Mouse (Mus musculus): ENCODE data around the gene Tesc. TPM values are rescaled to one million over a fixed set of nuclear protein-coding genes. Genes with fewer than 3 reads are reported as not detected.

Gene Tesc
- polyA plus RNA-seq, 1 experiment from 2014 or later = 10.0 TPM

GRCm38 (mm10) chr5:118023053-118023452 lies 4.5 kb upstream of the Tesc start:
- Histone ChIP-seq H3K36me3 (no peaks in the 10 kb centered on the region), H3K4me1 (peaks cover 34% of the 10 kb centered on the region)
- 56% methylated on average over 3 of the region's 3 CpGs for WGBS

GRCm38 (mm10) chr5:118025880-118026279 lies 1.7 kb upstream of the Tesc start:
- H3K27ac ChIP-seq = peak overlapping the region; percentile 47
- H3K4me3 ChIP-seq = peak overlapping the region; percentile 79
- 6% methylated on average over 12 of the region's 12 CpGs for WGBS
- H3K27me3 ChIP-seq (ENCODE audit: insufficient read depth, poor library complexity, severe bottlenecking) = peaks cover 58% of the 10 kb centered on the region
- no peaks in the 10 kb centered on the region for H3K36me3 ChIP-seq
- no peaks in the 10 kb centered on the region for H3K9me3 ChIP-seq
- DNase-seq (ENCODE audit: low spot score) = no peak
- H3K4me1 ChIP-seq = peaks cover 54% of the 10 kb centered on the region

More at GRCm38 (mm10) chr5:118023053-118023452, 4.5 kb upstream of the Tesc start:
- Histone ChIP-seq H3K27ac (no peak overlapping the region), H3K9me3 (no peaks in the 10 kb centered on the region), H3K4me3 (no peak overlapping the region), H3K27me3 (ENCODE audit: insufficient read depth, poor library complexity, severe bottlenecking) (peaks cover 39% of the 10 kb centered on the region)
- DNase-seq (ENCODE audit: low spot score) = no peak

GRCm38 (mm10) chr5:118026343-118026742 lies 1.2 kb upstream of the Tesc start:
- no peak for DNase-seq (ENCODE audit: low spot score)
- Histone ChIP-seq H3K36me3 (no peaks in the 10 kb centered on the region), H3K9me3 (no peaks in the 10 kb centered on the region), H3K4me3 (peak overlapping the region; percentile 79), H3K27ac (peak overlapping the region; percentile 47), H3K4me1 (peaks cover 58% of the 10 kb centered on the region), H3K27me3 (ENCODE audit: insufficient read depth, poor library complexity, severe bottlenecking) (peaks cover 62% of the 10 kb centered on the region)
- WGBS = 1% methylated on average over 13 of the region's 13 CpGs

GRCm38 (mm10) chr5:118027101-118027697 lies 344 bp upstream of the Tesc start:
- peak overlapping the region; percentile 79 for H3K4me3 ChIP-seq
- H3K27ac ChIP-seq = peak overlapping the region; percentile 79
- no peaks in the 10 kb centered on the region for H3K36me3 ChIP-seq
- DNase-seq (ENCODE audit: low spot score) = no peak
- under 1% methylated on average over 39 of the region's 39 CpGs for WGBS
- no peaks in the 10 kb centered on the region for H3K9me3 ChIP-seq
- peaks cover 64% of the 10 kb centered on the region for H3K27me3 ChIP-seq (ENCODE audit: insufficient read depth, poor library complexity, severe bottlenecking)
- peaks cover 62% of the 10 kb centered on the region for H3K4me1 ChIP-seq

- Histone ChIP-seq H3K36me3 (no peaks in the 10 kb centered on the region), H3K27me3 (ENCODE audit: insufficient read depth, poor library complexity, severe bottlenecking) (peaks cover 64% of the 10 kb centered on the region), H3K4me3 (peak overlapping the region; percentile 79), H3K27ac (peak overlapping the region; percentile 79), H3K9me3 (no peaks in the 10 kb centered on the region), H3K4me1 (peaks cover 62% of the 10 kb centered on the region)
- no peak for DNase-seq (ENCODE audit: low spot score)
- 2% methylated on average over 79 of the region's 79 CpGs for WGBS
Observed at GRCm38 (mm10) chr5:118028191-118029034, 870 bp downstream of the Tesc start.

- Histone ChIP-seq H3K27ac (peak overlapping the region; percentile 79), H3K27me3 (ENCODE audit: insufficient read depth, poor library complexity, severe bottlenecking) (peaks cover 64% of the 10 kb centered on the region), H3K36me3 (no peaks in the 10 kb centered on the region), H3K9me3 (no peaks in the 10 kb centered on the region), H3K4me1 (peaks cover 68% of the 10 kb centered on the region), H3K4me3 (peak overlapping the region; percentile 79)
- no peak for DNase-seq (ENCODE audit: low spot score)
- 4% methylated on average over 12 of the region's 12 CpGs for WGBS
Observed at GRCm38 (mm10) chr5:118029035-118029408, 1.5 kb downstream of the Tesc start.

- Histone ChIP-seq H3K9me3 (no peaks in the 10 kb centered on the region), H3K36me3 (no peaks in the 10 kb centered on the region), H3K4me3 (peak overlapping the region; percentile 79), H3K27me3 (ENCODE audit: insufficient read depth, poor library complexity, severe bottlenecking) (peaks cover 64% of the 10 kb centered on the region), H3K4me1 (peaks cover 72% of the 10 kb centered on the region), H3K27ac (no peak overlapping the region)
- 3% methylated on average over 10 of the region's 10 CpGs for WGBS
- no peak for DNase-seq (ENCODE audit: low spot score)
Observed at GRCm38 (mm10) chr5:118029420-118029819, 1.9 kb downstream of the Tesc start.

GRCm38 (mm10) chr5:118030022-118030675 lies 2.6 kb downstream of the Tesc start:
- H3K4me1 ChIP-seq = peaks cover 72% of the 10 kb centered on the region
- H3K36me3 ChIP-seq = no peaks in the 10 kb centered on the region
- no peak overlapping the region; the same call in 1 of the 2 replicates for H3K4me3 ChIP-seq
- no peaks in the 10 kb centered on the region for H3K9me3 ChIP-seq
- DNase-seq (ENCODE audit: low spot score) = no peak
- H3K27me3 ChIP-seq (ENCODE audit: insufficient read depth, poor library complexity, severe bottlenecking) = peaks cover 64% of the 10 kb centered on the region
- no peak overlapping the region for H3K27ac ChIP-seq
- 84% methylated on average over 9 of the region's 9 CpGs for WGBS

GRCm38 (mm10) chr5:118031059-118031458 lies 3.5 kb downstream of the Tesc start:
- DNase-seq (ENCODE audit: low spot score) = no peak
- Histone ChIP-seq H3K27me3 (ENCODE audit: insufficient read depth, poor library complexity, severe bottlenecking) (peaks cover 55% of the 10 kb centered on the region), H3K9me3 (no peaks in the 10 kb centered on the region), H3K36me3 (no peaks in the 10 kb centered on the region), H3K4me1 (peaks cover 69% of the 10 kb centered on the region), H3K27ac (peak overlapping the region; percentile 47; the same call in 1 of the 2 replicates), H3K4me3 (no peak overlapping the region)
- WGBS = 19% methylated on average over 5 of the region's 5 CpGs

- peak overlapping the region; percentile 47; the same call in 1 of the 2 replicates for H3K27ac ChIP-seq
Observed at GRCm38 (mm10) chr5:118031508-118031907, 4.0 kb downstream of the Tesc start.

GRCm38 (mm10) chr5:118033328-118033727 lies 5.8 kb downstream of the Tesc start:
- H3K27me3 ChIP-seq (ENCODE audit: insufficient read depth, poor library complexity, severe bottlenecking) = peaks cover 37% of the 10 kb centered on the region
- H3K4me3 ChIP-seq = no peak overlapping the region
- no peaks in the 10 kb centered on the region for H3K36me3 ChIP-seq
- H3K4me1 ChIP-seq = peaks cover 61% of the 10 kb centered on the region
- no peak for DNase-seq (ENCODE audit: low spot score)
- 19% methylated on average over 4 of the region's 4 CpGs for WGBS
- no peaks in the 10 kb centered on the region for H3K9me3 ChIP-seq
- peak overlapping the region; percentile 65 for H3K27ac ChIP-seq

More at GRCm38 (mm10) chr5:118031508-118031907, 4.0 kb downstream of the Tesc start:
- no peaks in the 10 kb centered on the region for H3K36me3 ChIP-seq
- no peak for DNase-seq (ENCODE audit: low spot score)
- peaks cover 51% of the 10 kb centered on the region for H3K27me3 ChIP-seq (ENCODE audit: insufficient read depth, poor library complexity, severe bottlenecking)
- no peak overlapping the region for H3K4me3 ChIP-seq
- H3K4me1 ChIP-seq = peaks cover 64% of the 10 kb centered on the region
- no peaks in the 10 kb centered on the region for H3K9me3 ChIP-seq
- WGBS = 52% methylated on average over 4 of the region's 4 CpGs

GRCm38 (mm10) chr5:118033740-118034139 lies 6.2 kb downstream of the Tesc start:
- DNase-seq (ENCODE audit: low spot score) = no peak
- Histone ChIP-seq H3K4me1 (peaks cover 57% of the 10 kb centered on the region), H3K9me3 (no peaks in the 10 kb centered on the region), H3K4me3 (no peak overlapping the region), H3K27ac (peak overlapping the region; percentile 65), H3K27me3 (ENCODE audit: insufficient read depth, poor library complexity, severe bottlenecking) (peaks cover 33% of the 10 kb centered on the region), H3K36me3 (no peaks in the 10 kb centered on the region)
- whole genome bisulfite sequencing = 53% methylated on average over 6 of the region's 6 CpGs

GRCm38 (mm10) chr5:118034632-118035031 lies 7.1 kb downstream of the Tesc start:
- no peak overlapping the region for H3K4me3 ChIP-seq
- no peak for DNase-seq (ENCODE audit: low spot score)
- peaks cover 31% of the 10 kb centered on the region for H3K27me3 ChIP-seq (ENCODE audit: insufficient read depth, poor library complexity, severe bottlenecking)
- H3K27ac ChIP-seq = no peak overlapping the region
- no peaks in the 10 kb centered on the region for H3K9me3 ChIP-seq
- H3K4me1 ChIP-seq = peaks cover 52% of the 10 kb centered on the region
- no peaks in the 10 kb centered on the region for H3K36me3 ChIP-seq
- 80% methylated on average over 1 of the region's 1 CpGs for WGBS

Measured in heart, embryonic 10.5 days (tissue).